Mouse (Mus musculus) limb, embryonic 11.5 days (tissue): ENCODE measurements around the gene Adprh. TPM values are rescaled to one million over a fixed set of nuclear protein-coding genes. Genes with fewer than 3 reads are reported as not detected.
A peak's percentile ranks its signal among the peaks of the same experiment; 100 is the strongest.

Source experiments
- ATAC-seq: fragments of 200-750 bp; cut with Nextera tagmentation; 2 replicates; pipeline ENCODE4 v1.8.0; 2017; ENCODE audit warnings: low read depth; ENCODE audit not compliant: insufficient number of reproducible peaks, low FRiP score, low TSS enrichment
- DNase-seq: peaks from one replicate; pipeline ENCODE4 v3.0.0-alpha.2; 2015; ENCODE audit warnings: low spot score
- H3K27ac ChIP-seq: fragments of 300-500 bp; sonication (generic); replicated peaks from 2 replicates; pipeline ENCODE4 v1.5.1; 2014; ENCODE audit warnings: low read depth, mild to moderate bottlenecking, low read length
- H3K27me3 ChIP-seq: fragments of 300-500 bp; sonication (generic); 2 replicates; pipeline ENCODE4 v1.6.1; 2014; ENCODE audit warnings: mild to moderate bottlenecking, low read length, mixed read lengths; ENCODE audit not compliant: control insufficient read depth, insufficient read depth
- H3K36me3 ChIP-seq: fragments of 300-500 bp; sonication (generic); 2 replicates; pipeline ENCODE4 v1.6.1; 2014; ENCODE audit warnings: mild to moderate bottlenecking, low read length, moderate library complexity, mixed read lengths; ENCODE audit not compliant: control insufficient read depth, insufficient read depth
- H3K4me1 ChIP-seq: fragments of 300-500 bp; sonication (generic); 2 replicates; pipeline ENCODE4 v1.6.1; 2014; ENCODE audit warnings: low read length, mixed read lengths; ENCODE audit not compliant: control insufficient read depth, insufficient read depth
- H3K4me2 ChIP-seq: fragments of 300-500 bp; sonication (generic); 2 replicates; pipeline ENCODE4 v1.6.1; 2014; ENCODE audit warnings: low read depth, mild to moderate bottlenecking, moderate library complexity; ENCODE audit not compliant: severe bottlenecking
- H3K4me3 ChIP-seq: fragments of 300-500 bp; sonication (generic); 2 replicates; pipeline ENCODE4 v1.5.1; 2014; ENCODE audit warnings: low read depth, low read length
- H3K9ac ChIP-seq: fragments of 300-500 bp; sonication (generic); 2 replicates; pipeline ENCODE4 v1.6.1; 2014; ENCODE audit warnings: mild to moderate bottlenecking, low read length
- H3K9me3 ChIP-seq: fragments of 300-500 bp; sonication (generic); 2 replicates; pipeline ENCODE4 v1.6.1; 2016; ENCODE audit warnings: low read length; ENCODE audit not compliant: control insufficient read depth
- WGBS: fragments of 180-500 bp; shearing (Covaris S2); extraction: QIAGEN DNeasy Blood & Tissue Kit; methylation state at CpG from one replicate; pipeline ENCODE4 v1.1.7; 2014; 5-methylcytosine and 5-hydroxymethylcytosine counted together
- polyA plus RNA-seq: library from polyadenylated mRNA; unstranded; fragments of >200 nt; fragmentation: Nextera tagmentation; extraction: Ambion mirVana; gene quantifications from 2 replicates; pipeline ENCODE4 v1.2.1, GENCODE M21; 2014

The Adprh gene
- polyA plus RNA-seq, 1 experiment from 2014 or later: 141 TPM

DNA sequence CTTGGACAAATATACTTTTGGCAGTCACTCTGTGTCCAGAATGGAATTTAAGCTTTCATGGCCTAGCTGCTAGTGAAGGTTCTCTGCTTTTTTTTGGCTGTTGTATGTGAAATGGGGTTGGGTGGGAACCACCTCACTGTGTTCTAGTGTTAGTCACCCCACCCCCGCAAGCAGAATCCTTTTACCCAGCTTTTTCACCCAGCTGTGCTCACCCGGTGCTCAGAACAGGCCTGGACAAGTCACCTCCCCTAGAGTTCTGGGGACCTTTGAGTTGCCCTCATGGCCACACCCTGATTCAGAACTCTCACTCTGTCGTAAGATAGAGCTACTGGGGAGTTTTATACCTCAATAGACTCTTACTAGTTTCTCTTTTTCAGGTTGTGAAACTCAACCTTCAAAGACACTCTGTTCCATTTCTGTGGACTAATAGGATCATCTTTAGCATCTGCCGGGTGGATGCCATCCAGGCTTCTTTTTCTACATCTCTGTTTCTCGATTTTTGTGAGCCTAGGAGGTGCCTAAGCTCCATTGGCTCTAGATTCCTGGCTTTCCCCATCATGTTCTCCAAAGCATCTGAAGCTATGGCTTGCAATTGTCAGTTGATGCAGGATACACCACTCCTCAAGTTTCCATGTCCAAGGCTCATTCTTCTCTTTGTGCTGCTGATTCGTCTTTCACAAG, 6.2 kb upstream of the Adprh start:
- ATAC-seq: no peak

DNA sequence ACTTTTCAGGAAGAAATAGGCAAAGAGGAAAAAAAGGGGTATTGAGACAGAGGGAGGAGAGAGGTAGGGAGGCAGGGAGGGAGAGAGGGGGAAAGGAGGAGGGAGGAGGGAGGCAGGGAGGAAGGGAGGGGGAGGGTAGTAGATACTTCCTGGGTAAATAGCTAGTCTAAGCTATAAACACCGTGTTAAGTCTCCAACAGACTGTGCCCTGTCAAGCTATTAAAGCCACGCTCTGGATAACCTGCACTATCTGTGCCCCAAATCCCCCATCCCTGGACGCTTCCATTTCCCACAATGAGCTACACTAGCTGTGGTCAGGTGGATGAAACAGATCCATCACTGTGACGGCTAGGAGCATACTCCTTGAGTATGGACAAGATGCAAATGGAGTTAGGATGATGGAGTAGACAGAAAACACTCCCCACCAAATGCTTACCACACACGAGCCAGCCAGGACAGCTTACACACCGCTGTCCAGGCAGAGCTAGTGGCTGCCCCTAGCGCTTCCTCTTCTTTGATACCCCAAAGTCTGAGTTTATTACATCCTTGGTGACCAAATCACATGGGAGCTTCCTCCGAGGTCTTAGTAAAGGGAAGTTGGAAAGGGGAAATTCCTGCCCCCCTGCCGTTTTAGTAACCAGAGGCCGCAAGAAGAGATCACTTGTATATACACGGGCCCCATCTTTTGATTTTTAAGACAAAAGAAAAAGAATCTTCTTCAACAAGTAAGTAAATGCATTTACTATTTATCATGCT, 4.5 kb upstream of the Adprh start:
- no peak overlapping the region for H3K9ac ChIP-seq
- no peak overlapping the region for H3K4me2 ChIP-seq
- H3K27me3 ChIP-seq: no peaks in the 10 kb centered on the region
- H3K4me3 ChIP-seq: no peak overlapping the region
- H3K4me1 ChIP-seq: peaks cover 3% of the 10 kb centered on the region; the same call in 1 of the 2 replicates
- H3K36me3 ChIP-seq: no peaks in the 10 kb centered on the region
- H3K27ac ChIP-seq: no peak overlapping the region
- DNase-seq (no peak), ATAC-seq (no peak)
- WGBS: 56% methylated on average over 11 of the region's 11 CpGs
- H3K9me3 ChIP-seq: no peaks in the 10 kb centered on the region

More for the DNA sequence above, 6.2 kb upstream of the Adprh start:
- H3K36me3 ChIP-seq: no peaks in the 10 kb centered on the region
- H3K4me1 ChIP-seq: no peaks in the 10 kb centered on the region
- WGBS: 71% methylated on average over 6 of the region's 6 CpGs
- no peak overlapping the region for H3K27ac ChIP-seq
- no peak overlapping the region for H3K4me3 ChIP-seq
- no peak overlapping the region for H3K9ac ChIP-seq
- no peaks in the 10 kb centered on the region for H3K27me3 ChIP-seq
- no peak overlapping the region for H3K4me2 ChIP-seq
- H3K9me3 ChIP-seq: no peaks in the 10 kb centered on the region
- no peak for DNase-seq

DNA sequence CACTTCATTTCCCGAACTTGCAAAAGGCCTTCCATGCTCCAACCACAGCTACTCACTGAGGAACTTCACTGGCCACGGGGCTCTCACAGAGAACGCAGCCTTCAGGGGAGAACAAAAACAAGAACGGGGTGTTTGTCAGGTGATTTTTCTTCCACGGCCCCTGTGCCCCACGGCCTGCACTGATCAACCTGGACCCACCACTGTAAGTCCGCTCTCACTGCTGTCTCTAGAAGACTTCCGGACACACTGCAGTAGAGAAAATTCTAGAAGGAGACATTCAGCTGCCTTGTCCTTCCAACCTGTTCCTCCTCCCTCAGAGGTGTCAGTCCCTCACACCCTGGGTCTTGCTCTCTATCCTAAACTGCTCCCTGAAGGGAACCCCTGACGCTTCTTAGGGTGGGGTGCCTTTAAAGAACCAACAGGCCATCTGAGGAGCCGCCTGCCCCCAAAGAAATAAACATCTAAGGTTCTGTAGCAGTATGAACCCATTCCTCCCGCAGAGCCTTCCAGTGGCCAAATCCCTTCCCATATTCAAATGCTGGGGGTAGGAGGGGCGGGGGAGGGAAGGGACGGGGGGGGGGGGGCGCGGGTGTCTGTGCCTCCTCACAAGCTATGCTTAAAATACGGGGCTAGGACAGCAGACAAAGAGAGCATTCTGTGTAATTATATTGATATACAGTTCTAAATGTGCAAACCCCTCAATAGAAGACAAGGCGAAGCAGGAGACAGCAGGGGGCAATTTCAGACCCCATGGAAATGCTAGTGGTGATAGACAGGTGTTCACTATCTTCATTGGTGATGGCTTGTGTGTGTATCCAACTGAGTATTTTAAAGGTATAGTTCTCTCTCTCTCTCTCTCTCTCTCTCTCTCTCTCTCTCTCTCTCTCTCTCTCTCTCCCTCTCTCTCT, 3.3 kb upstream of the Adprh start, which contains the start of gene Cd80:
Gene Cd80 (plus strand): TSS at position 51 of the 908 bp plus-strand sequence.
- no peak within 1 kb of the TSS for H3K9ac ChIP-seq
- WGBS: 77% methylated on average over 16 of the region's 17 CpGs
- DNase-seq: no peak
- no peaks in the 10 kb centered on the region for H3K9me3 ChIP-seq
- H3K4me2 ChIP-seq: no peak within 1 kb of the TSS
- no peaks in the 10 kb centered on the region for H3K36me3 ChIP-seq
- ATAC-seq: no peak
- H3K4me1 ChIP-seq: peaks cover 3% of the 10 kb centered on the region; the same call in 1 of the 2 replicates
- H3K27me3 ChIP-seq: no peaks in the 10 kb centered on the region
- H3K27ac ChIP-seq: no peak within 1 kb of the TSS
- no peak within 1 kb of the TSS for H3K4me3 ChIP-seq

DNA sequence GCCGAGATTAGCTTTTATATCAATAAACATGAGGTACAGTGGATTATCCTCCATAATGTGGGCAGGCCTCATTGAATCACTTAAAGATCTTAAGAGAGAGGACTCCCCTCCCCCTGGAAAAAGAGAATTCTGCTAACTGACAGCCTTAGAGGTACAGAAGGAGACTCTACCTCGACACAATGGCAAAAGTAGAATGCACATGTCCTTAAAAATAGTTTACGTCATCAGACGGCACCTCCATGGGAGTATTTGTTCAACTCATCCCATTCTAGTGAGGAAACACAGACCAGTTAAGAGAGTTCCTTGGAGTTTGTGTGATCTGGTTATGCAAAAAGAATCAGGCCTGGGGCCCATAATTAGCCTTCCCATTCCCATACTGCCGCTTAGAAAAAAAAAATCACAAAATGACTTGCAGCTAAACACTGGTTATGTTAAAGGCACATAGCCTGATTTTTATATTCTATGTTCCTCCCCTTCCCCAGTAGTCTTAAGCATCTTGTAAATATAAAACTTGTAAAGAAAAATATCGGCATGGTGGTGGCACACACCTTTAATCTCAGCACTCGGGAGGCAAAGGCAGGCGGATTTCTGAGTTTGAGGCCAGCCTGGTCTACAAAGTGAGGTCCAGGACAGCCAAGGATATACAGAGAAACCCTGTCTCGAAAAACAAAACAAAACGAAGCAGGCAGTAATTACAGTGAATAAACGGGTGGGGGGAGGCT, 2.2 kb upstream of the Adprh start:
- DNase-seq (no peak), ATAC-seq (no peak)
- Histone ChIP-seq H3K4me2 (no peak overlapping the region), H3K9me3 (no peaks in the 10 kb centered on the region), H3K9ac (no peak overlapping the region), H3K4me3 (no peak overlapping the region), H3K36me3 (0 out of 2 replicates have a peak, but pooled peaks cover 3% of the 10 kb centered on the region), H3K27me3 (no peaks in the 10 kb centered on the region), H3K4me1 (peaks cover 3% of the 10 kb centered on the region; the same call in 1 of the 2 replicates), H3K27ac (no peak overlapping the region)
- WGBS: 74% methylated on average over 11 of the region's 11 CpGs

DNA sequence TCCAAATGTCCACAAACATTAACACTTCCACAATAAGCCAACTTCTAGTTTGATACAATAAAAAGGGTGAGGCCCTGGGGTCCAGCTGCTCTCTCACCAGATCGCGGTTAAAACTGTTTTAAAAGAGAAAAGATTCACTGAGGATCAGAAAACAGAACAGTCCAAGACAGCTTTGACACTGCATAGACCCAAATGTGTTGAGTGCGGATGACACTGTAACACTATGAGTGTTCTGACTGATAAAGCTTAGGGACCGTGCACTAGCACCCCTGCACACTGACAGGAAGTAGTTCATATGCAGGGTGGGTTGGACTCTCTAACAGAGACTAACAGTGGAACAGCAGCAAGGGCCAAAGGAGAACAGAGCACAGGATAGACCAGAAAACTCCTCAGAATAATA, 1.4 kb upstream of the Adprh start:
- H3K4me3 ChIP-seq: no peak overlapping the region
- no peaks in the 10 kb centered on the region for H3K9me3 ChIP-seq
- H3K36me3 ChIP-seq: peaks cover 3% of the 10 kb centered on the region; the same call in 1 of the 2 replicates
- no peak overlapping the region for H3K27ac ChIP-seq
- H3K9ac ChIP-seq: no peak overlapping the region
- peaks cover 3% of the 10 kb centered on the region; the same call in 1 of the 2 replicates for H3K4me1 ChIP-seq
- 87% methylated on average over 4 of the region's 4 CpGs for WGBS
- DNase-seq (no peak), ATAC-seq (no peak)
- H3K27me3 ChIP-seq: no peaks in the 10 kb centered on the region
- H3K4me2 ChIP-seq: no peak overlapping the region

DNA sequence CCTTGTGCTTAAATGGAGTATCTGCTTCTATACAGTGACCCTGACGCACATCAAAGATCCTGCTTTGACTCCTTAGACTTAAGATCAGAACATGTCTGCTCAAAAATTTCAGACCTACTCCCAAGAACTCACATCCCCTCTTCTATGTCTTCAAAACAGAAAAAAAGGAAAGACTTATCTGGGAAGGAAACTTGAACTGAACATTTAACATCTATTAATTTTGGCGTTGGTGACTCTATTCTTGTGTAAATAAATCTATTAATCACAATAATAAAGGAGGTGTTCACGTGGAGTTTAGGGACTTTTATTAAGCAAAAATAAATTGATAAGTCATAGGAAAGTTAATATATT, 675 bp upstream of the Adprh start:
- ATAC-seq (no peak), DNase-seq (no peak)
- H3K9me3 ChIP-seq: no peaks in the 10 kb centered on the region
- WGBS: 36% methylated on average over 3 of the region's 3 CpGs
- peak overlapping the region; percentile 75; the same call in 1 of the 2 replicates for H3K27ac ChIP-seq
- H3K27me3 ChIP-seq: no peaks in the 10 kb centered on the region
- H3K4me2 ChIP-seq: peak overlapping the region; percentile 66
- H3K9ac ChIP-seq: peak overlapping the region; percentile 86
- H3K4me1 ChIP-seq: peaks cover 3% of the 10 kb centered on the region; the same call in 1 of the 2 replicates
- peaks cover 3% of the 10 kb centered on the region; the same call in 1 of the 2 replicates for H3K36me3 ChIP-seq
- H3K4me3 ChIP-seq: peak overlapping the region; percentile 77

DNA sequence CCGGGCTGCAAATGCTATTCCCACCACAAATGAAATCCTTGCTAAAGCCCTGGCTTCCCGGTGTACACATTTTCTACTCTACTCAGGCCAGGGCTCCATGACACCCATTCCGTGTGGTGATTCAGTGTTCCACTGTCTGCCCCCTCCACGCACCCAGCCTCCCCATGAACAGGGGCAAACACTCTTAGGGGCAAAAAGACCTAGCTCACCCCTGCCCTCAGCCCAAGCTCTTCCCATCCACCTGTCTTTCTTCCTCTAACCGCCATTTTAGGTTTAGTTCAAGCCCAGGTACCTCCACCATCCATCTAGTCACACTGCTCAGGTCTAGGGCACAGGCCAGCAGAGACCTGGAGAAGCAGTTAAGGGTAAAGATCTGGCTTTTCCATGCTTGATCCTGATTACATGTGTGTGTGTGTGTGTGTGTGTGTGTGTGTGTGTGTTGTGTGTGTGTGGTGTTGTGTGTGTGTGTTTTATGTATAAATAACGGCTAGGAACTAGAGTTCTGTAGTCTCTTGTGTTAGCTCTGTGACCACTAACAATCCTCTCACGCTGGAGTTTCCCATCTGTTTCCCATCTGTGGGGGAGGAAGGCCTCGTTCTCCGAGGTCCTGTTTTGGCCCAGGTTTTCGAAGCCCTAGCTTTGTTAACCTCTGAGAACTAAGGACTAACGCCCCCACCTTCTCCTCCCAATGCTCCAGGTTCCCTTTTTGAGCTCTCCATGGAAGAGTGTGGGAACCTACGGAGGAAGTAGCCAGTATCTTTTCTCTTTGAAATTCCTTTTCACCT, 890 bp downstream of the Adprh start:
- Histone ChIP-seq H3K4me2 (peak overlapping the region; percentile 66), H3K27me3 (no peaks in the 10 kb centered on the region), H3K4me3 (peak overlapping the region; percentile 77), H3K27ac (peak overlapping the region; percentile 75), H3K9me3 (no peaks in the 10 kb centered on the region), H3K9ac (peak overlapping the region; percentile 86), H3K36me3 (peaks cover 13% of the 10 kb centered on the region), H3K4me1 (peaks cover 3% of the 10 kb centered on the region; the same call in 1 of the 2 replicates)
- DNase-seq (peak; percentile 55), ATAC-seq (peak; percentile 51; the same call in 1 of the 2 replicates)
- WGBS: 40% methylated on average over 12 of the region's 12 CpGs
